Mouse (Mus musculus): ENCODE data around the gene Cbarp.
A peak's percentile ranks its signal among the peaks of the same experiment; 100 is the strongest.

Cbarp gene

DNA sequence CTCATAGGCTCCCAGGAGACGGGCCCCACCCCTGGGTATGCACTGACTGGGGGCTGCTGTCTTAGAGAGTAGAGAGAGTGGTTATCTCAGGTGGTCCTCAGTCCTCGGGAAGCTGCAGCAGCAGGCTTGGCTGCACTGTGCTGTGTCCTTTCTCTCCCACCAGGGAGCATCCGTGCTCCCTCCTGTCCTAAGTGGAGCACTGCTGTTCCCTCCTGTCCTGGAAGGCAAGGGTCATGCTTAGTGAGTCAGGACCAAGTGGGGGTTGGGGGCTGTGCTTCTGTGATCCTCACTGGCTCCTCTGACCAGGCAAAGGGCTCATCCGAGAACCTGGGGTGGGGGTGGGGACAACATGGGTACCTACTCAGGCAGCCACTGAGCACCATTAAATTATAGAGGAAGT lies 51.5 kb downstream of the Cbarp start:
- peak; percentile 49 for DNase-seq

DNA sequence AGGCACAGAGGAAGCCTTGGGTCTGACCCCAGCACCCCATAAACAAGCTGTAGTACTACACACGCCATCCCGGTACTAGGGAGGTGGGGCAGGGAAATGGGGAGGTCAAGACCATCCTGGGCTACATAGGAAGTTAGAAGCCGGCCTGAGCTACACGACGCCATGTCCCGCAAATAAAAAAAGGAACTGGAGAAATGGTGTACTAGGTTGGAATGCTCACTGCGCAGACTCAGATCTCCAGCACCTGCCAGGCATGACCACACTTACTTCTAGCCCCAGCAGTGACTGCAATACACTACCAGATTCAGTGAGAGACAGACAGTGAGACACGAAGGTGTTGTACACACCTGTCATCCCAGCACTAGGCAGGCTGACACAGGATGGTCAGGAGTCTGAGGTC lies 53.2 kb downstream of the Cbarp start:
- no peak for DNase-seq

DNA sequence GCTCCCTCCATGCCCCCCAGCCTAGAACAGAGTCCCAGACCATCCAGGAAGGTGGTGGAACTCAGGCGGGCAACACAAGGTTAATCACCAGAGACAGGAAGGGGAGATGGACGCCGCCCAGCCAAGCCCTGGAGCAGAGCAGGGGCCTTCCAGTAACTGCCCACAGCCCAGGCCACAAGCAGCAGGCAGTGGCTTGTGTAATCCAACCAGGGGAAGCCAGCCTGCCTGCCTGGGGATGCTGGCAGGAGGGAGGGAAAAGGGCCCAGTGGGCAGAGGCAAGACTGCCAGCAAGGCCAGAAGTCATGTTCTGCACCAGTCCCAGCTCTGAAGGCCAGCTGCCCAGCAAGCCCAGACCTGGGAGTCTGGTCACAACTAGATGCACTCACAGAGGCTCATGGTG lies 53.8 kb downstream of the Cbarp start:
- peak; percentile 50 for DNase-seq

DNA sequence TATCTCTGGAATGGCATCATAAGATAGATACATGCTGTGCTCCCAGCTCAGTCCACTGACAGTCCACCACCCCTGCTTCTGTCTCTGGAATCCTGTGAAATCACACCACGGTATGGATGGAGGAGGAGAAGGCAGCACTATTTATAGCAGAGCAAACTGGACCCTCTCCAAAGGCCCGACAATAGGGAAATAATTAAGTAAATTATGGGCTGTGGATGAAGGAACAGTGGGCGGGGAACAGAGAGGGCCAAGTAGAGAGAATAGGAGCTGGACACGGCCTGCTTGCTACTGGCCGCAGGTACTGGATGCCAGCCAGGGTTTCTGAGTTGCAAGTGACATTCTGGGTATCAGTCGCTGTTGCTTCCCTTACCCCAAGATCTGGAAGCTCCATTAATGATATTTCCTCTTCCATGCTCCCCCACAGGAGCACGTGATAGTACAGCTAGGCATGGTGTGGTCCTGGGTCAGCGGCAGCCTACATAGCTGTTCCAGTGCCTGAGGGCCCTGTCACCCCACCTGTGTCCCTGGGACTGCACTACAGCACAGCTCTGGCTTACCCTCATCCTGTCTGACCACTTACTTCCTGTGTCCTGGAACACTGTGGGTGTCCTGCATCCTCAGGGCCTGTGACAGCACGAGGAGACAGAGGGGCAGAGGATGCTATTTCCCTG lies 55.7 kb downstream of the Cbarp start:
- DNase-seq = peak; percentile 72

DNA sequence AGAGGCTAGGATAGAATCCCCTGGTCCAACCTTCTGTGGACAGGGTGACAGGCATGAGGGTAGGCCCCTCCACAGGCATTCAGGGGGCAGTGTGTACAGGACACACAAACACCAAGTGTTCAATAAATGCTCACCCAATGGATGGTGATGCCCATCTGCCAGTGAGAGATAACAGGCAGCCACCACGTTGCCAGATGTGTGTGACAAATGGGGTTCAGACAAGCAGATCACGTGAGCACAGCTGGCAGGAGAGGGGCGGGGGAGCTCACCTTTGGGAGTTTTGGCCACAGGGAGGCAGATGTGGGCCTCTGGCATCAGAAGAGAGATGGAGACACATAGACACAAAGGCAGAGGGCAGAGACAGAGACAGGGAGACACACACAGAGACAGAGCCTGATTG lies 59.6 kb downstream of the Cbarp start:
- DNase-seq = no peak
